Mouse (Mus musculus) limb, embryonic 15.5 days (tissue): ENCODE data around the gene Sertad2. TPM values are rescaled to one million over a fixed set of nuclear protein-coding genes. Genes with fewer than 3 reads are reported as not detected.
A peak's percentile ranks its signal among the peaks of the same experiment; 100 is the strongest.

ENCODE experiments used
- ATAC-seq: fragments of 200-750 bp; cut with Nextera tagmentation; 2 replicates; pipeline ENCODE4 v1.8.0; 2017; ENCODE audit warnings: low read depth, moderate TSS enrichment; ENCODE audit not compliant: insufficient number of reproducible peaks, low FRiP score, low TSS enrichment
- H3K27ac ChIP-seq: fragments of 300-500 bp; sonication (generic); 2 replicates; pipeline ENCODE4 v1.5.1; 2015; ENCODE audit warnings: moderate library complexity, mild to moderate bottlenecking, inconsistent platforms
- H3K27me3 ChIP-seq: fragments of 300-500 bp; sonication (generic); 2 replicates; pipeline ENCODE4 v1.6.1; 2015; ENCODE audit warnings: inconsistent platforms
- H3K36me3 ChIP-seq: fragments of 300-500 bp; sonication (generic); 2 replicates; pipeline ENCODE4 v1.6.1; 2015; ENCODE audit warnings: inconsistent platforms
- H3K4me1 ChIP-seq: fragments of 300-500 bp; sonication (generic); 2 replicates; pipeline ENCODE4 v1.6.1; 2015; ENCODE audit warnings: inconsistent platforms
- H3K4me2 ChIP-seq: fragments of 300-500 bp; sonication (generic); 2 replicates; pipeline ENCODE4 v1.6.1; 2015; ENCODE audit warnings: mild to moderate bottlenecking, inconsistent platforms
- H3K4me3 ChIP-seq: fragments of 300-500 bp; sonication (generic); 2 replicates; pipeline ENCODE4 v1.5.1; 2015; ENCODE audit warnings: mild to moderate bottlenecking, inconsistent platforms
- H3K9ac ChIP-seq: fragments of 300-500 bp; sonication (generic); 2 replicates; pipeline ENCODE4 v1.6.1; 2015; ENCODE audit warnings: inconsistent platforms
- H3K9me3 ChIP-seq: fragments of 300-500 bp; sonication (generic); 2 replicates; pipeline ENCODE4 v1.6.1; 2016; ENCODE audit warnings: inconsistent platforms
- WGBS: fragments of 180-500 bp; shearing (Covaris S2); methylation state at CpG from one replicate; pipeline ENCODE4 v1.1.7; 2015; 5-methylcytosine and 5-hydroxymethylcytosine counted together
- polyA plus RNA-seq: library from polyadenylated mRNA; unstranded; fragments of >200 nt; fragmentation: Nextera tagmentation; extraction: Ambion mirVana; gene quantifications from 2 replicates; pipeline ENCODE4 v1.2.1, GENCODE M21; 2015

Sertad2 gene
- polyA plus RNA-seq, 1 experiment from 2014 or later, result 46.5 TPM

GRCm38 (mm10) chr11:20679396-20679795, 136.3 kb downstream of the Sertad2 start:
- Histone ChIP-seq H3K4me1 (no peaks in the 10 kb centered on the region), H3K27me3 (no peaks in the 10 kb centered on the region), H3K4me3 (no peak overlapping the region), H3K4me2 (no peak overlapping the region), H3K9me3 (no peaks in the 10 kb centered on the region), H3K27ac (no peak overlapping the region), H3K36me3 (peaks cover under 1% of the 10 kb centered on the region; the same call in 1 of the 2 replicates), H3K9ac (no peak overlapping the region)
- 75% methylated on average over 2 of the region's 2 CpGs for WGBS
- ATAC-seq, result no peak

DNA sequence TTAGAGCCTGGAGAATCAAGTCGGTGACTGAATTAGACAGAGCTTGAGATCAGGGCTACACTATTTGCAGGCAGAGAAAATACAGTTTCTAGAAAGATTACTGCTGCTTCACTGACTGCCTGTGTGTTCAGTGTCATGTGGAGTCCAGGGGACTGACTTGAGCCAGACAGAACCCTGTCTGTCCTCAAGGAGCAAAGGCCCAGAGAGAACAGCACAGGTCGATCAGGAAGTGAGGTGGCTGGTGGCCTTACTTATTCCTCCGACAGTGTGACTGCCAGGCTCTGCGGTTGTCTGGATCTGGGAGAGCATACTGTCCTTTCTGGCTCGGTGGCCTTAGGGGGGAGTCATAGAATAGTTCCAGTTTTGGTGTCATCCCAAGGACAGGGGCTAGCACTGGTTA, 137.7 kb downstream of the Sertad2 start:
- H3K27ac ChIP-seq, result no peak overlapping the region
- no peak overlapping the region for H3K4me2 ChIP-seq
- ATAC-seq, result no peak
- peaks cover 4% of the 10 kb centered on the region; the same call in 1 of the 2 replicates for H3K36me3 ChIP-seq
- no peaks in the 10 kb centered on the region for H3K9me3 ChIP-seq
- no peaks in the 10 kb centered on the region for H3K27me3 ChIP-seq
- H3K4me3 ChIP-seq, result no peak overlapping the region
- no peak overlapping the region for H3K9ac ChIP-seq
- H3K4me1 ChIP-seq, result no peaks in the 10 kb centered on the region
- 86% methylated on average over 5 of the region's 5 CpGs for WGBS

- Histone ChIP-seq H3K27me3 (no peaks in the 10 kb centered on the region), H3K9ac (no peak overlapping the region), H3K4me2 (no peak overlapping the region), H3K4me1 (no peaks in the 10 kb centered on the region), H3K36me3 (peaks cover 8% of the 10 kb centered on the region; the same call in 1 of the 2 replicates), H3K4me3 (no peak overlapping the region), H3K27ac (no peak overlapping the region), H3K9me3 (no peaks in the 10 kb centered on the region)
- no peak for ATAC-seq
- 90% methylated on average over 5 of the region's 5 CpGs for WGBS
Measured at GRCm38 (mm10) chr11:20681679-20682078, 138.6 kb downstream of the Sertad2 start.

DNA sequence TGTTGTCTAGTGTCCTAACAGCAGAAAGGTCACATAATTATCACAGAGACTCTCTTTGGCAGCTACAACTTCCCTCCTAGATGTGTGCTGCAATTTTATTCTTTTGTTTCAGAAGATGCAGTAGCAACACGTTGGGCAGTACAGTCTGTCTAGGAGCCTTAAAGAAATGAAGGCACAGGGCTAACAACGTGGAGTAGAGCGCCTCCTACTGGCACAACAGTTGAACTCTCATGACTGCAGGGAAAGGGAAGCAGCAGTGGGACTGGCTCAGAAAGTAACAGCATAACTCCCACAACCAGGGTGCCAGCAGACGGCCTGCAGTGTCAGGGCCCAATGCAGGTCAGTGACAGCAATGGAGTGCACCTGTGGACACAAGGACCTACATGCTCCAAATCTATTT, 147.9 kb downstream of the Sertad2 start:
- WGBS, result 4% methylated on average over 4 of the region's 4 CpGs
- H3K9me3 ChIP-seq, result no peaks in the 10 kb centered on the region

More for the DNA sequence above, 147.9 kb downstream of the Sertad2 start:
- Histone ChIP-seq H3K9ac (no peak overlapping the region), H3K4me3 (no peak overlapping the region), H3K4me1 (no peaks in the 10 kb centered on the region), H3K4me2 (no peak overlapping the region), H3K27me3 (no peaks in the 10 kb centered on the region), H3K36me3 (peaks cover 7% of the 10 kb centered on the region), H3K27ac (no peak overlapping the region)
- ATAC-seq, result 0 out of 2 replicates have a peak, but pooled peaks have one; percentile 35

Other genes with a start within 250 kb of the Sertad2 start
- 19.1 and 20.6 TPM in 2 replicates for gene Slc1a4, start 210.5 kb upstream of the Sertad2 start, polyA plus RNA-seq
- gene Aftph, start 198.3 kb downstream of the Sertad2 start, polyA plus RNA-seq, result 19.8 and 22.6 TPM in 2 replicates